Mouse (Mus musculus) B cell, adult (primary cell): ENCODE measurements around the gene Slc5a9. TPM values are rescaled to one million over a fixed set of nuclear protein-coding genes. Genes with fewer than 3 reads are reported as not detected.

Source experiments
- total RNA-seq: library from RNA; stranded (reverse); gene quantifications from 4 replicates; pipeline ENCODE4 v1.2.4, GENCODE M21; 2023; ENCODE audit not compliant: inconsistent age

The Slc5a9 gene
- total RNA-seq = not detected in 4 replicates

DNA sequence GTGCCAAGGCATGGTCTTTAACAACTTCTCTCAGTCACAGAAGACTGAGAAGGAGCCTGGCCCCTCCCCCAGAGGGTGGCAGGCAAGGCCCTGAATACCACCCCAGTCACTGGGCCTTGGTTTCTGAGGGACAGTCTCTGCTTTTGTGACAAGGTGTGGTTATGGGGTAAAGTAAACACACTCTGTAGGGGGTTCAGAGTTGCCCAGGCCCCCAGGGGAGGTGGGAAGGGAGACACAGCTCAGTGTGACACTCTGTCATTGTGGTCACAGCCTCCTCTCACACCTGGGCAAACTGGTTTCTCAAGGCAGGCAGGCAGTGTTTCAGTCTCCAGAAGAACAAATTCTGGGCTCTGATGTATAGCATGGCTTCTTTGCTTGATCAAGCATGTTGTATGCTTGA, at the start of gene Slc5a9:
Gene Slc5a9 (minus strand): TSS at position 144 of the 400 bp plus-strand sequence.

DNA sequence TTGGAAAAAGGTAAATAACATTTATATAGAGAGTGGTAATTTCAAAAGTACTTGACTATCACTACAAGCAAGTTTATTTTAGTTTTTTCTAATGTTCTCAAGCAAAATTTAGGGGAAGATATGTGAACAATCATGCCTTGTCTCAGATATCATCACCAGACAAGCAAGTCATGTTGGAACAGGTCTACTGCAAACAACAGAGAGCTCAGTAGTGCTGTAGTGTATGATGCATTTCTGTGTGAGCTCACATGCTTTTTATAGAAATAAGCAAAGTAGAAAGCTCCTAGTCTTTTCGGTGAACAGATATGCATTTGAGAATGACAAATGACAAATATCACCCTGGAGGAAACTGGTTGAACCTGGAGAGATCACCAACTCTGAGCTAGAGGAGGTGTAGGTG, 16.4 kb upstream of the Slc5a9 start, which contains the start of gene Skint8:
Gene Skint8 (plus strand): TSS at position 301 of the 400 bp plus-strand sequence.

Other genes starting within 250 kb of the Slc5a9 start
- gene Spata6, start 182.9 kb downstream of the Slc5a9 start, total RNA-seq = 13.3 to 20.6 TPM (median 17.6 TPM) in 4 replicates
- not detected in 4 replicates for gene Skint8, start 16.5 kb upstream of the Slc5a9 start, total RNA-seq
- not detected in 4 replicates for gene Skint7, start 70.0 kb upstream of the Slc5a9 start, total RNA-seq
- gene Skint1, start 103.4 kb upstream of the Slc5a9 start, total RNA-seq = not detected in 4 replicates
- gene Skint4, start 169.1 kb upstream of the Slc5a9 start, total RNA-seq = not detected in 4 replicates